Comparison of ENCODE assay signal across 23 mouse cellular contexts in genomic region chr9:66899072-66899471, GRCm38 (mm10). TPM values are rescaled to one million over a fixed set of nuclear protein-coding genes. Genes with fewer than 3 reads are reported as not detected.
A peak's percentile ranks its signal among the peaks of the same experiment; 100 is the strongest.
DNase-seq lines count a peak whose midpoint lies in the region; ATAC-seq and TF ChIP-seq lines count a peak whose summit lies in the region.
"Had no signal": no experiment of that assay in that cellular context is flagged by ENCODE, and none has a peak within 500 bp of the region (broad histone marks: within the 10 kb centered on the region; RNA-seq: fewer than 3 reads in every experiment).

No protein-coding gene starts in this region.

- H3K4me2 ChIP-seq in liver, embryonic 14.5 days (ENCODE audit: low read depth) = peak overlapping the region; percentile 34
- H3K4me2 ChIP-seq in intestine, postnatal 0 days (replicated peaks; ENCODE audit: low read depth) = no peak overlapping the region
- H3K4me2 ChIP-seq: hindbrain, embryonic 12.5 days; limb, embryonic 12.5 days; lung, embryonic 14.5 days; midbrain, embryonic 12.5 days; neural tube, embryonic 12.5 days had no signal

- no peak for DNase-seq in heart, embryonic 10.5 days (ENCODE audit: low spot score)
- DNase-seq in heart, postnatal 4 days = no peak
- DNase-seq in liver, embryonic 14.5 days (ENCODE audit: low read depth in 3 of 3, low spot score in 3 of 3) = no peak
- DNase-seq in urinary bladder, adult 18-20 months (ENCODE audit: low spot score in 2 of 2) = no peak
- DNase-seq in right cerebral cortex, postnatal 10 days (ENCODE audit: low spot score in 2 of 2) = no peak
- DNase-seq: adrenal gland, postnatal 10 days; cerebellum, adult 18-20 months; cerebellum, postnatal 25 days; gastrocnemius, postnatal 25 days; kidney, adult 9 months; lung, embryonic 14.5 days; lung, postnatal 36 days; right cerebral cortex, adult 18-20 months; thymus, postnatal 25 days had no signal

- peak; percentile 27 for TF ChIP-seq CTCF in liver, embryonic 14.5 days (IDR thresholded peaks at IDR 0.05; ENCODE audit: low read depth)
- no peak for TF ChIP-seq CTCF in intestine, postnatal 0 days (IDR thresholded peaks at IDR 0.05; ENCODE audit: low read depth)

- peaks cover 3% of the 10 kb centered on the region; the same call in 1 of the 2 replicates for H3K36me3 ChIP-seq in heart, embryonic 10.5 days
- peaks cover 5% of the 10 kb centered on the region; the same call in 1 of the 2 replicates for H3K36me3 ChIP-seq in liver, embryonic 14.5 days (replicated peaks; ENCODE audit: control insufficient read depth, insufficient read depth, low read depth)
- H3K36me3 ChIP-seq in intestine, postnatal 0 days (ENCODE audit: control insufficient read depth, insufficient read depth) = no peaks in the 10 kb centered on the region
- H3K36me3 ChIP-seq: hindbrain, embryonic 12.5 days; midbrain, embryonic 12.5 days; neural tube, embryonic 12.5 days had no signal

- 0 out of 2 replicates have a peak overlapping the region, but pooled peaks have one; percentile 10 for H3K27ac ChIP-seq in heart, embryonic 10.5 days
- peak overlapping the region; percentile 68 for H3K27ac ChIP-seq in liver, embryonic 14.5 days
- no peak overlapping the region for H3K27ac ChIP-seq in intestine, postnatal 0 days (ENCODE audit: low read depth, low read length)
- H3K27ac ChIP-seq: embryonic facial prominence, embryonic 10.5 days; hindbrain, embryonic 12.5 days; limb, embryonic 12.5 days; midbrain, embryonic 12.5 days; neural tube, embryonic 12.5 days had no signal

- no peak overlapping the region for H3K4me3 ChIP-seq in heart, embryonic 10.5 days
- H3K4me3 ChIP-seq in liver, embryonic 14.5 days (ENCODE audit: insufficient read depth in 1 of 2, low read depth in 2 of 2, low read length in 2 of 2) = no peak overlapping the region
- H3K4me3 ChIP-seq in intestine, postnatal 0 days (ENCODE audit: low read depth, low read length) = no peak overlapping the region
- H3K4me3 ChIP-seq: embryonic facial prominence, embryonic 10.5 days; hindbrain, embryonic 12.5 days; limb, embryonic 12.5 days; midbrain, embryonic 12.5 days; neural tube, embryonic 12.5 days had no signal

- 79% methylated on average over 2 of the region's 2 CpGs for WGBS in heart, embryonic 10.5 days
- WGBS in liver, embryonic 14.5 days (ENCODE audit: insufficient replicate concordance) = 17% methylated on average over 2 of the region's 2 CpGs
- WGBS in intestine, postnatal 0 days = 51% methylated on average over 2 of the region's 2 CpGs

- H3K9ac ChIP-seq in liver, embryonic 14.5 days (replicated peaks) = peak overlapping the region; percentile 34
- H3K9ac ChIP-seq in intestine, postnatal 0 days (ENCODE audit: low read depth, low read length) = no peak overlapping the region
- H3K9ac ChIP-seq: hindbrain, embryonic 12.5 days; limb, embryonic 12.5 days; lung, embryonic 14.5 days; midbrain, embryonic 12.5 days; neural tube, embryonic 12.5 days had no signal

- no peaks in the 10 kb centered on the region for H3K27me3 ChIP-seq in heart, embryonic 10.5 days (ENCODE audit: insufficient read depth, poor library complexity, severe bottlenecking)
- no peaks in the 10 kb centered on the region for H3K27me3 ChIP-seq in liver, embryonic 14.5 days (ENCODE audit: control insufficient read depth, insufficient read depth, low read length)
- H3K27me3 ChIP-seq in intestine, postnatal 0 days (replicated peaks; ENCODE audit: control insufficient read depth, insufficient read depth, low read length) = no peaks in the 10 kb centered on the region
- H3K27me3 ChIP-seq: hindbrain, embryonic 12.5 days; limb, embryonic 12.5 days; midbrain, embryonic 12.5 days; neural tube, embryonic 12.5 days had no signal

- H3K9me3 ChIP-seq in heart, embryonic 10.5 days = no peaks in the 10 kb centered on the region
- no peaks in the 10 kb centered on the region for H3K9me3 ChIP-seq in liver, embryonic 14.5 days (ENCODE audit: control insufficient read depth, low read length)
- no peaks in the 10 kb centered on the region for H3K9me3 ChIP-seq in intestine, postnatal 0 days (ENCODE audit: control insufficient read depth)
- H3K9me3 ChIP-seq: hindbrain, embryonic 12.5 days; limb, embryonic 12.5 days; midbrain, embryonic 12.5 days; neural tube, embryonic 12.5 days had no signal

- peaks cover 27% of the 10 kb centered on the region for H3K4me1 ChIP-seq in heart, embryonic 10.5 days
- H3K4me1 ChIP-seq in liver, embryonic 14.5 days (replicated peaks; ENCODE audit: control insufficient read depth in 2 of 2, insufficient read depth in 2 of 2, low read length in 1 of 2) = peaks cover 57 to 59% of the 10 kb centered on the region in 2 experiments
- H3K4me1 ChIP-seq in intestine, postnatal 0 days (replicated peaks; ENCODE audit: control insufficient read depth, insufficient read depth, low read length) = no peaks in the 10 kb centered on the region
- H3K4me1 ChIP-seq: neural tube, embryonic 12.5 days had no signal

- no peak for TF ChIP-seq EP300 in liver, embryonic 14.5 days (IDR thresholded peaks at IDR 0.05; ENCODE audit: low read depth)

- peak; percentile 51; the same call in 1 of the 2 replicates for ATAC-seq in erythroid progenitor cell, adult 5-6 weeks (replicated peaks; ENCODE audit: low FRiP score, poor library complexity, severe bottlenecking)
- no peak for ATAC-seq in liver, embryonic 14.5 days (ENCODE audit: insufficient read depth)
- ATAC-seq in intestine, postnatal 0 days = no peak
- ATAC-seq in inflammation-experienced regulatory T-cells, adult 6 months = no peak
- ATAC-seq: forebrain, embryonic 14.5 days had no signal

RNA-seq across cellular contexts. Expression of gene Rab8b, which starts 20.4 kb away (rescaled TPM):
- 21.1 and 21.3 TPM in 2 replicates for polyA plus RNA-seq in heart, embryonic 10.5 days (2016; fragmentation: Nextera tagmentation; extraction: Ambion mirVana)
- 10 to 100 TPM; 17.8 to 18.5 TPM for total RNA-seq in heart, postnatal 4 days (2021)
- total RNA-seq in erythroid progenitor cell, adult 5-6 weeks (2015; ENCODE audit: low replicate concordance) = 98.7 and 104 TPM in 2 replicates
- total RNA-seq in erythroid progenitor cell, adult 5-6 weeks (2017; ENCODE audit: low replicate concordance) = 113 and 121 TPM in 2 replicates
- polyA plus RNA-seq in liver, embryonic 14.5 days (2012; rRNA removed) = 15.1 and 20.6 TPM in 2 replicates
- 17.9 and 18.3 TPM in 2 replicates for polyA plus RNA-seq in liver, embryonic 14.5 days (2014; fragmentation: Nextera tagmentation; extraction: Ambion mirVana)
- polyA plus RNA-seq in intestine, postnatal 0 days (2015; fragmentation: Nextera tagmentation; extraction: Ambion mirVana) = 16.2 and 18.9 TPM in 2 replicates
- polyA plus RNA-seq in inflammation-experienced regulatory T-cells, adult 6 months (2017; shearing (Covaris generic)) = 100 to 1,000 TPM; 140 to 229 (median 170) TPM

RNA-seq across cellular contexts. Expression of gene Rps27l, which starts 46.8 kb away (rescaled TPM):
- 626 and 705 TPM in 2 replicates for polyA plus RNA-seq in heart, embryonic 10.5 days (2016; fragmentation: Nextera tagmentation; extraction: Ambion mirVana)
- 100 to 1,000 TPM; 253 to 256 TPM for total RNA-seq in heart, postnatal 4 days (2021)
- 98.9 and 165 TPM in 2 replicates for total RNA-seq in erythroid progenitor cell, adult 5-6 weeks (2015; ENCODE audit: low replicate concordance)
- total RNA-seq in erythroid progenitor cell, adult 5-6 weeks (2017; ENCODE audit: low replicate concordance) = 37.9 and 53.8 TPM in 2 replicates
- 176 and 238 TPM in 2 replicates for polyA plus RNA-seq in liver, embryonic 14.5 days (2012; rRNA removed)
- polyA plus RNA-seq in liver, embryonic 14.5 days (2014; fragmentation: Nextera tagmentation; extraction: Ambion mirVana) = 612 and 652 TPM in 2 replicates
- polyA plus RNA-seq in intestine, postnatal 0 days (2015; fragmentation: Nextera tagmentation; extraction: Ambion mirVana) = 712 and 778 TPM in 2 replicates
- polyA plus RNA-seq in inflammation-experienced regulatory T-cells, adult 6 months (2017; shearing (Covaris generic)) = 100 to 1,000 TPM; 143 to 443 (median 185) TPM
